Mouse (Mus musculus): ENCODE results near the gene Tbkbp1. TPM values are rescaled to one million over a fixed set of nuclear protein-coding genes. Genes with fewer than 3 reads are reported as not detected.

The Tbkbp1 gene
- polyA plus RNA-seq, 1 experiment from 2014 or later: 11.7 TPM

Small RNAs within 50 kb of the gene (microRNA-seq; reads per million reads assigned to microRNA genes)
- not detected for gene Mir7235

Other genes with a start within 250 kb of the Tbkbp1 start
- gene Cdk5rap3, start 235.0 kb downstream of the Tbkbp1 start, polyA plus RNA-seq (2015; fragmentation: Nextera tagmentation; extraction: Ambion mirVana): 88.2 and 91.7 TPM in 2 replicates
- gene Prr15l, start 223.4 kb downstream of the Tbkbp1 start, polyA plus RNA-seq (2015; fragmentation: Nextera tagmentation; extraction: Ambion mirVana): 0.17 and 0.30 TPM in 2 replicates
- 28.7 and 29.7 TPM in 2 replicates for gene Pnpo, start 207.5 kb downstream of the Tbkbp1 start, polyA plus RNA-seq (2015; fragmentation: Nextera tagmentation; extraction: Ambion mirVana)
- 16.2 and 17.3 TPM in 2 replicates for gene Sp2, start 168.5 kb downstream of the Tbkbp1 start, polyA plus RNA-seq (2015; fragmentation: Nextera tagmentation; extraction: Ambion mirVana)
- 0.37 TPM in 1 of 2 replicates, not detected in the other for gene Sp6, start 138.1 kb downstream of the Tbkbp1 start, polyA plus RNA-seq (2015; fragmentation: Nextera tagmentation; extraction: Ambion mirVana)
- 15.0 and 16.4 TPM in 2 replicates for gene Scrn2, start 121.6 kb downstream of the Tbkbp1 start, polyA plus RNA-seq (2015; fragmentation: Nextera tagmentation; extraction: Ambion mirVana)
- gene Lrrc46, start 110.1 kb downstream of the Tbkbp1 start, polyA plus RNA-seq (2015; fragmentation: Nextera tagmentation; extraction: Ambion mirVana): 3.4 and 3.8 TPM in 2 replicates
- gene Mrpl10, start 109.9 kb downstream of the Tbkbp1 start, polyA plus RNA-seq (2015; fragmentation: Nextera tagmentation; extraction: Ambion mirVana): 54.5 and 60.2 TPM in 2 replicates
- 12.8 and 14.1 TPM in 2 replicates for gene Osbpl7, start 100.9 kb downstream of the Tbkbp1 start, polyA plus RNA-seq (2015; fragmentation: Nextera tagmentation; extraction: Ambion mirVana)
- 0.13 and 0.19 TPM in 2 replicates for gene Tbx21, start 36.2 kb downstream of the Tbkbp1 start, polyA plus RNA-seq (2015; fragmentation: Nextera tagmentation; extraction: Ambion mirVana)
- gene Kpnb1, start 36.4 kb upstream of the Tbkbp1 start, polyA plus RNA-seq (2015; fragmentation: Nextera tagmentation; extraction: Ambion mirVana): 33.8 and 34.6 TPM in 2 replicates
- 144 and 161 TPM in 2 replicates for gene Npepps, start 129.1 kb upstream of the Tbkbp1 start, polyA plus RNA-seq (2015; fragmentation: Nextera tagmentation; extraction: Ambion mirVana)
- 33.1 and 38.1 TPM in 2 replicates for gene Mrpl45, start 164.2 kb upstream of the Tbkbp1 start, polyA plus RNA-seq (2015; fragmentation: Nextera tagmentation; extraction: Ambion mirVana)
- gene Gpr179, start 200.6 kb upstream of the Tbkbp1 start, polyA plus RNA-seq (2015; fragmentation: Nextera tagmentation; extraction: Ambion mirVana): 0.70 and 0.98 TPM in 2 replicates
- gene Socs7, start 211.1 kb upstream of the Tbkbp1 start, polyA plus RNA-seq (2015; fragmentation: Nextera tagmentation; extraction: Ambion mirVana): 10.6 and 10.8 TPM in 2 replicates

Data from midbrain, embryonic 15.5 days (tissue).